Mouse (Mus musculus) urinary bladder, postnatal 36 days (tissue): ENCODE measurements around the gene Cyb5r4.
"Not testable (repeated sequence)": the region's sequence is repeated elsewhere in the genome, so short reads cannot be mapped to it uniquely, and the experiment has no call there.

Experiments
- DNase-seq, 2 experiments: peaks; one replicate each; pipeline ENCODE4 v3.0.0; 2022; ENCODE audit warnings: low spot score in 2 of 2, mixed read lengths in 1 of 2

The Cyb5r4 gene

DNA sequence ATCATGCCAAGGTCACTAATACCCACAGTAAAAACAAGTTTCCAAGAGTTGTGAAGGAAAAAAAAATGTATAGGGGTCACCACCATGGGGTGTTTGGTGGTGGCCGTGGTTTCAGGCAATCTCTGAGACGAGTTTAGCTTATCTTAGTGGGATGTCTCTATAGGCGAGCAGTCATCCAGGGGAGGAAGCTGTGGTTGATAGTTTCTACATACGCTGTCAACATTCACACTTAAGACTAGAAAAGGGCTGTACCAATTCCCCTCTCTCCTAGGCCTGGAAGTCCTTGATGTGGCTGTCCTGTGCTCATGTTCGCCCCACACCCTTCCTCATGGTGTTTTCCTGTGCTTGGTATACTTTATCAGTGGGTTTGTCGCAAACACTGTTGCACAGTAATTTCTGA lies 4.0 kb downstream of the Cyb5r4 start:
- DNase-seq = no peak

DNA sequence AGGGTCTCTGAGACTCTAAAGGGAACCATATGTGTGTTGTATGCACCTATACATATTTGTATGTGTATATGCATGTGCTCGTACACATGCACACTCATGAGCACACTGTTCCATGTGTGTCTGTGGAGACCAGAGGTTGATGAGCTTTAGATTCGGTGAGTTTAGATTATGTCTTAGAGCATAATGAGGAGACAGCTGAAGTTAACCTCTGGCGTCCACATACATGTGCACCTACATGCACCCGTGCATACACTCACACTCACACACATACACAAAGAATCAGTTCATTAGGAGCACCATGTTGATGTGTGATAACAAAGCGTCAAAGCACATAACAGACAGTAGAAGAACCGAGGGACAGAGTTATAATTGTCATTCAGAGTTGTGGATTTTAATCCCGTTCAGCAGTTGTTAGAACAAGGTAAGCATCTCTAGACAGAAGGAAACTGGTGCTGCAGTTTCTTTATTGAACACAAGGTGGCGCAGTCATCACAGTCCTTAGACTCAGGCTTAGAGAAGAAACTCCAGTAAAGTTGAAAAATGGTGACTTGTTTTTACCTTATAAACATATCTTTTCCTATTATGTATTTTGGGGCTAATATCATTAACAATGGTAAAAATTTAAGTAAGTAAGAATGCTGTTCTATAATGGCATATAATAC lies 5.7 kb downstream of the Cyb5r4 start:
- DNase-seq = peak; percentile 37 to 42

DNA sequence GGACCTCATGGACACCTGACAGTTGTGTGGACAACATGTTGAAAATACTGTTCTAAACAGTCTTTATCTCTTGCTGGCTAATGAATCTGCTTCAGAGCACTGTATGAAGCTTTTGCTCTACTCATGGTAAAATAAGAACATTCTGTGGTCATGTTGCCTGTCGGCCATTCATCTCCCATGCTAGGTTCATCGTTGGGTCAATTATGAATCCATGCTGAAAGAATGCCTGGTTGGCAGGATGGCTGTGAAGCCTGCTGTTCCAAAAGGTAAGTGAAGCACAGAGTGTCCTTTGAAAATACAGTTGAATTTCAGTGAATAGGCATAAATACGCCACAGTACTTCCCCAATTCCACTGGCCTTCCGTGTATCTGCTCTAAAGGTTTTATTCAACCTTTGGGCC lies 10.4 kb downstream of the Cyb5r4 start:
- DNase-seq = no peak

DNA sequence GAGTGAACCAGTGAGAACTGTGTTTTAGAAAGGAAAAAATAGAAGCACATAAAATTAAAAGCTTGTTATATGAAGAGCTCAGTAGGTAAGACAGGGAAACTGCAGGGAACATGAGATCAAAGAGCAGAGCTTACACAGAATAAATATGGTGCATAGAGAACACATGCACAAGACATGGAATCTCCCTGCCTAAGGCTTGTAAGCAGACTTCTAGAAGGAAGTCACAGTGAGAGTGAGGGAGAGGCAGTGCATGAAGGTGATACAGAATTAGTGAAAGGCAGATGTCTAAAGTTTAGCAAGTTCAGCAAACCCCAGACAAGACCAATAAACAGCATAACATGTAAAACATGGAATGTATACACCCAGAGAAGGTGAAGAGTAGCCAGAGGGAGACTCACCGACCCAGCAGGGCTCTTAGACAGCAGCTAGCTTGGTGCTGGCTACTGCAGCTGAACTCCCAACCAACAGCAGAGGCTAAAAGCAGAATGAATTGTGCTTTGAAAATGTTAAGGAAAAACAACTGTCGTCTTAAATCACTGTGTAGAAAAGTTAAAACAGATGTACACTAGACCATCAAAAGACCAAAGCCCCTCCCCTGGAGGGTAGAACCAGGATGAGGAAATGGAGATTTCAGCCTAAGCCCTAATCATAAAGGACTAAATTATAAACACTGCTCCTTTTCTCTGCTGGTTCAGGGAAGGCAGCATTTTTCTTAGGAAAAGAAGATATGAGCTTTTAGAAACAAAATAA lies 13.2 kb downstream of the Cyb5r4 start:
- DNase-seq = no peak

DNA sequence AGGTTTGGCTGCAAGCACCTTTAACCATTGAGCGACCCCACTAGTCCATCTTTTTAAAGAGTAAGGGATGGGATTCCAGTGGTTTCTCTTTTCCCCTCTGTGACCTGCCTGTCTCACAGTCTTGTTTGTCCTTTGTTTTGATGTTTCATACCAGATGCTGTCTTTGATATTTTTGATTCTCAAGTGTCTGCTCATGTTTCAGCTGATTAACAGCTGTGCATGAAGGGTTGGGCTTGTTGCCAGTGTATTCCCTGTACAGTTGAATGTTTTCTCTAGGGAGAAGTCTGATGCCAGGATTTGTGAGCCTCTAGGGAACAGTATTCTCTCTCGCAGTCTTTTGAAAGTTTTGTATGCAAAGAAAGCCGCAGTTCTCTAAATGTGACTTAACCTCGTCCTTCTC lies 27.6 kb downstream of the Cyb5r4 start:
- no peak for DNase-seq

DNA sequence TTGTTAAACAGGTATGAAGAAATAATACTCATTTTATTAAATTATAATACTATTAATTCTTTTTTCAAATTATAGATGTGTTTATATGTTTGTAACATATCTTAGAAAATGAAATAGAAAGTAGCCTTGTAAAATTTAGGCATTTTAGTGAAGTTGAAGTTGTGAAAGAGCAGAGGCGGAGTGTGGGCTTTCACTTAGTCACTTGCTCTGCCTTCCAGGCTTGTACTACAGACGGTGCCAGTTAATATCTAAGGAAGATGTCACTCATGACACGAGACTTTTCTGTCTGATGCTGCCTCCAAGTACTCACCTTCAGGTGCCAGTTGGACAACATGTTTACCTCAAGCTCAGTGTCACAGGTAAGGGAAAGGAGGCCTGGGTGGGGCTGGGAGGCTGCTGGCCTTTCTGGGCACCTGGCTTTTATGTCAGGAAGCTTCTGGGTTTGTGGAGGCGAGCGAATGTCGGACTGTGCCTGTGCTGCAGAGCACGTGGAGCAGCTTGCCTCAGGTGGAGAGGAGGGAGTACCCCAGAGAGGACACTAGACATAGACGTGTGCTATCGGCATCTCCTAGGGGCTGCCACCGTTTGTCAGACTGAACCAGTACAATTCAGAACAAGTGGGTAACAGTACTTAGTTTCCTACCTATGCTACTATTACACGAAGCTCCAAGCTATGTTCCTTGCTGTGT lies 33.9 kb downstream of the Cyb5r4 start:
- DNase-seq = no peak

DNA sequence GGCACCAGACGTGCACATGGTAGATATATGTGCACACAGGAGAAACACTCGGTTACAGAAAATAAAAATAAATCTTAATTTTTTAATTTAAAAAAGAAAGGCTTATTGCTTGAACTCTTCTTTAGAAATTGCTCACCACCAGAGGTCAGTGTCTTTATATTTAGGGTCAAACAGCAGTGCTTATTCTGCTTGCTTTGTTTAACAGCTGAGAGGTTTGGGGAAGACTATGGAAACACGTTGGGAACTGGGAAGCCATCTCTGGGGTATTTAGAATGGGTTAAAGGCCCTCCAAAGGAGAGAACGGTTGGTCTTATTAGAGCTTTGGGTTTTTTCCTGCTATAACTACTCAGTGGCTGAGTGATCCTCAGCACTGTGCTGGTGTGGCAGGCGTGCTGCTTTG lies 40.5 kb downstream of the Cyb5r4 start:
- DNase-seq = no peak

DNA sequence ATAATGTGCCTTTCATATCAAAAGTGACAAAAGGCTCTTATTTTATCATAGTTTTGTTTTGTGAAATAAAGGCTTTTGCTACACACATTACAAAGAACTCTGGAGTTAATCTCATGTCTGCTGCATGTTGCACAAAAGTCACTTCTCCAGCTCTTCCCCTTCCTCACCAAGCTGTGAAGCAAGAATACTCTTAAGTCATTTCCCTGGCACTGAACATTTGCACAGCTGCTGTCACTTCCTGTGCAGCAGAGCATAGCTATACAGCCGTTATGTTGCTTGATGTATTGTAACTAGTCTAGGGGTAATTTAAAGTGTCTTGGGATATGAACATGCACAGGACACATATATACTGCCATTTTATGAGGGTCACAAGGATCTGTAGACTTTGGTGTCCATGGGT lies 46.3 kb downstream of the Cyb5r4 start:
- DNase-seq = no peak

DNA sequence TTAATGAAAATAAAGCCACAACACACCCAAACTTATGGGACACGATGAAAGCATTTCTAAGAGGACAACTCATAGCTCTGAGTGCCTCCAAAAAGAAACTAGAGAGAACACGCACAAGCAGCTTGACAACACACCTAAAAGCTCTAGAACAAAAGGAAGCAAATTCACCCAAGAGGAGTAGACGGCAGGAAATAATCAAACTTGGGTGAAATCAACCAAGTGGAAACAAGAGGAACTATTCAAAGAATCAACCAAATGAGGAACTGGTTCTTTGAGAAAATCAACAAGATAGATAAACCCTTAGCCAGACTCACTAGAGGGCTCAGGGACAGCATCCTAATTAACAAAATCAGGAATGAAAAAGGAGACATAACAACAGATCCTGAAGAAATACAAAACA lies 49.8 kb downstream of the Cyb5r4 start:
- not testable (repeated sequence) for DNase-seq

DNA sequence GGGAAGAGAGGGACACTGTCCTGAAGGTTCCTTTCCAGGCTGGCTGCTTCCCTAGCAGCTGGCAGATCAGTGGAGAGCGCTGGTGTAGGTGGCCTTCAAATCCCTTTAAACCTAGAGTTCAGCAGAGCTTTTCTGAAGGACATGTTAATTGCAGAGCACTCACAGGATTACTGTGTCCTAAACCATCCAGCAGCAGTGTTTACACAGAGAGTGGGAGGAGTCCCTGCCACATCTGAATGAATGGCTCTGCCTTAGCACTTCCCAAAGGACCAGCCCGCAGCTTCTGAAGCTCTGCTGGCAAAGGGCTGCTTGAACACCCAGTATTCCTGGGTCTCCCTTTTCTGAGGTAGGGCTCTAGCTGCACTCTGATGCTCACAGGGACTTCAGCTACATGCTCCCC lies 56.1 kb downstream of the Cyb5r4 start:
- DNase-seq = no peak

DNA sequence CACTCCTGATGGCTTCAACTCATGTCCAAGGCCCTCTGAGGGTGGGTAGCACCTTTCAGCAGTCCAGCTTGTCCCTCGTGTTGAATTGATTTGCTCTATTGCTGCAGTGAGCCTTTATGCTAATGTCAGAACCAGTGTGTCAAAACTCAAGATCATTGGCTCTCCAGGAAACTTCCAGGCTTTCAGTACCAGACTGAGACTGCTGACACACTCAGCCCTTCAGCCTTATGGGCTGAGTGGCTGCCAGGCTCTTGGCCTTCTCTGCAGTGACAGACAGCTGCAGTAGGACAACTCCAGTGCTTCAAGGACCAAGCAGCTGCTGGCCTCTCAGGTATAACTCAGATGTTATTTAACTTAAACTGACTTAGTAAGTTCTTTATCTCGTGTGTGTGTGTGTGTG lies 57.7 kb downstream of the Cyb5r4 start:
- no peak for DNase-seq

DNA sequence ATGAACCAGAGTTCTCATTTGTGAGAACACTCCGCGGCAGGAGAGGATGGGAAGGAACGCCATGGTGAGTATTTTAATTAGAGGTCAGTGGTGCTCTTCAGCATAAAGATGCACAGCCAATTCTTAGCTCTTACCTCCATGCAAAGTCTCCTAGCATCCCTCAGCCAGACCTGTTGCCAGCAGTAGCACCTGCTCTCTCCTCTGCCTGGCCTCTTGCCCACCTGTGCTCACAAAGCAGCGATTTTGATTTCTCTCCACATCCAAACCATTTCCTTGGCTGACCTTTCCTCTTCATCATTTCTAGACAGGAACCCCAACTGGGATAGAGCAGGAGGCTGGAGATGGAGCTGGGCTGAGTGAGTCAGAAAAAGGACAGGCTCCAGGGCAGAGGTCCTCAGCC lies 65.2 kb downstream of the Cyb5r4 start:
- no peak for DNase-seq

DNA sequence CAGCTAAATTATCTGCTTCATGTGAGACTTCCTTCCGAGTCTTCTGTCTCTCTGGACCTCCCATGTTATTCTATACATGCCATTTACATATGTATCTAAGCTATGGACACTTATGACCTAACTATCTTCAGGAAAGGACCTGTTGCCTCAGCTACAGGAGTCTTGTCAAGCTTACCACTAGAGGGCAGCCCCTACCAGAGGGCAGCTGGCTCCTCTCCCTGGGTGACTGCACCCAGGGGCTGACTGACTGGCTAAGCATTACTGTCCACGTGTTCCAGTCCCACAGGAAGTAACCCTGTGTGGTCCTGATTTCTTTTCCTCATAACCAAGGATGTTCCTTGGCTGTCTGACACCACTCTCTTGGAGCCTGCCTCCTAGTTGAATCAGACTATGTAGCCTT lies 76.2 kb downstream of the Cyb5r4 start:
- peak; percentile 8 to 12 for DNase-seq

DNA sequence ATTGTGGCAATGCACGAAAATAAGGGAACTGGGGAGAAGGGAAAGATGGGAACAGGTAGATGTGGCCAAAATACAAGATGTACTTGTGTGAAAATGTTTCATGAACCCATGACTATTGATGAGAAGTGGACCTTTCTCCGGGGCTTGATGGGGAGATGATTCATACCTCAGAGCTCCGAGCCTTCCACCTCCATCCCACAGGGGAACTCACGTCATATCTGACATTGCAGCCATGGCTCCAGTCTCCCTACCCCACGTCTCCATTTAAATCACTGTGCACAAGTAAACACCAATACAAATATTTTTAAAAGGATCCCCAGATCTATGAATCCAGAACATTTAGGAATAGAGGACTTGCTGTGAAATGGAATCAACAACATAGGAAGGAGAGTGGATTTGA lies 93.2 kb downstream of the Cyb5r4 start:
- DNase-seq = no peak

DNA sequence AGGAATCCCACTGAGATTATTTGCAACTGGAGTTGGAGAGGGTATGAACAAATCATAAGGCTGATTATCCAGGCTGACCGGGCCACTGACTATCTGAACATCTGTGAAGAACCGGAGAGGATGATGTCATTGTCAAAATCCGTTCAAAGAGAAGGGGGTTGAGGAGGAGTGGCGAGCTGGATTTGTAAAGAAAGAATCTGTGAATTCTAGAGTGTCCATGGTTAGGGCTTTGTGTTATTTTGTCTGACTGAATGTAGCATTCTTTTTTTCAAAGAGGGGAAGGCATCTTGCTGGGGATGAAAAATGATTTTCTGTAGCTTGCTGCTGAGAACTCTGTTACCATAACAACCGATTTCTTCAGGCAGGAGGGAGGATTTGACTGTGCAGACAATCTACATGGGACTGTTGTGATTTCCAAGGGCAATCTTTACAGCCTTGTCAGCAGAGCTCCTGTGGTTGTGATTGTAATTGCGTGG lies 93.7 kb downstream of the Cyb5r4 start:
- no peak for DNase-seq

DNA sequence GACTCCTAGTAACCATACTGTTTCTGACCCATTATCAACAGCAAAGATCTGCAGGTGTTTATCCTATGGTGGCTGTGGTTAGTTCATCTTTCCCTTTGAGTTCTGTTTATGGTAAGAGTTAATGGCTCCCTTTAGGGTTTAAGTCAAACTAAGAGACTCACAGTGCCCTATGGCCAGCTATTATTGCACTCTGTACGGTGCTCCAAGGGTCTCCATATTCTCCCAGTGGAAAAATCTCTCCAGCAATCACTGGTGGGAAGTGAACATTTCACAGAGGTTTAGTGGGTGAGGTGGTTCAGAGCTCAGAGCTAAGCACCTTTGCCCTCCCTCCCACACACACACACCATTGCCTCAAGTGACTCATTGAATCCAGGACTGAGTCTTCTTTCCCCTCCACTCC lies 94.2 kb downstream of the Cyb5r4 start:
- DNase-seq = no peak

DNA sequence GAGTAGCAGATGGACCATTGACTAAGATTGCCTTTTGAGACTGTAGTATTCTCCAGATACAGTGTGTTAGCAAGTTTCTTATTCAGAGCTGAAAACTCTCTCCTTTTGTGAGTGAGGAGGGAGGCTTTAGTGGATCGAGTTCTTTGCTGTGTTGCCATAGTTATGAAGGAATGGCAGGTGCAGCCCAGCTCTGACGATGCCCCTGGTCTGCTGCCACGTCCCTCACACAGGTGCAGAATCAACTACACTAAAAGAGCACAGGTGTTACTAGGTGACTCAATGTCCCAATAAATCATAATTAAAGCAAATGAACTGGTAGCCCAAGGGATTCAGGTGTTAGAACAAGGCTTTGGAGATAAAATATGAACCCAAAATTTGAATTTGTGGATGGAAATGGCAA lies 97.2 kb downstream of the Cyb5r4 start:
- DNase-seq = no peak

DNA sequence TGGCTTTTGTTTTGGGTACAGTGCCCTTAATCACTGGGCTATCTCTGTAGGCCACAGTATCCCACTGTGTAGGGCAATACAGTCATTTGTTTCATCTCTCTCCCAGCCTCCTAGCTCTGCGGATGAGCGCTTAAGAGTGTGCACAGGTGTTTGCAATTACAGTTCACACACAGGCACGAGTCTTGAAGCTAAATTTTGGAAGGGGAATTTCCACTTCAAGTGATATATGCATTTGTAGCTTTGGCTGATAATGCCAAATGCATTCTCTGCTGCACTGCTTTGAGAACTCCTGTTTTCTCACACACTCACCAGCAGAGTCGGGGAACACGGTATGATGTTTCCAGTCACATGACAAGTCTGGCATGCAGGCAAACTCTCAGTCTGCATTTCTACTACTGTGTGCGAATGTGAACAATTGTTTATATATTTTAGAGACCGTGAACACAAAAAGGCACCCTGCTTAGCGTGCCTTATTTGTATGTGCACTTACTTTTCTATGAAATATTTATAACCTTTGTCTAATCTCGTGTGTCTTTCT lies 100.2 kb downstream of the Cyb5r4 start:
- DNase-seq = no peak

DNA sequence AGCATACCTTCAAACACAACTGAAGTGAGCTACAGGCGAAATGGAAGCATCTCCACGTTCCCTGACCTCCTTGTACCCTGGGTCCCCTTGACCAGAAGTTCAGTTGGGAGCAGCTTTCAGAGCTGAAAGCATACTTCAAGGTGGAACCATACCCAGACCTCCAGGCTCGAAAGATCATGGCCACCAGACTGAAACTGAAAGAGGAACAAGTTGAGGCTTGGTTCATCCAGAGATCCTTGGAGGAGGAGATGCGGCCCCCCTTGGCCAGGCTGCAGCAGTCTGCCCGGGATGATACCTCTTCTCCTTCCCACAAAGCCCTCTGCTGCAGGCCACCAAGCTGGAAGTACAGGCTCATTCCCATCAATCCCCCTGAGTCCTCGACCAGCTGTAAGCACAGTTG lies 105.2 kb downstream of the Cyb5r4 start:
- not testable (repeated sequence) for DNase-seq
